Mouse (Mus musculus) forebrain, embryonic 14.5 days (tissue): Measurements from ENCODE around the gene Nxpe5. TPM values are rescaled to one million over a fixed set of nuclear protein-coding genes. Genes with fewer than 3 reads are reported as not detected.

ENCODE experiments used
- ATAC-seq: fragments of 200-750 bp; cut with Nextera tagmentation; 2 replicates; pipeline ENCODE4 v1.8.0; 2017; ENCODE audit warnings: mild to moderate bottlenecking, moderate library complexity
- DNase-seq: peaks from one replicate; pipeline ENCODE4 v3.0.0-alpha.2; 2015; ENCODE audit warnings: low spot score
- H3K27ac ChIP-seq: fragments of 300-500 bp; sonication (generic); 2 replicates; pipeline ENCODE4 v1.5.1; 2014; ENCODE audit warnings: low read depth, mild to moderate bottlenecking, control low read depth, low read length, moderate library complexity
- H3K27me3 ChIP-seq: fragments of 300-500 bp; sonication (generic); replicated peaks from 2 replicates; pipeline ENCODE4 v1.6.1; 2014; ENCODE audit warnings: low read length, control low read depth, mixed read lengths; ENCODE audit not compliant: control insufficient read depth, insufficient read depth
- H3K36me3 ChIP-seq: fragments of 300-500 bp; sonication (generic); 2 replicates; pipeline ENCODE4 v1.6.1; 2014; ENCODE audit warnings: low read length, control low read depth; ENCODE audit not compliant: control insufficient read depth, insufficient read depth
- H3K4me1 ChIP-seq: fragments of 300-500 bp; sonication (generic); 2 replicates; pipeline ENCODE4 v1.6.1; 2014; ENCODE audit warnings: antibody characterized with exemption, low read length, control low read depth; ENCODE audit not compliant: control insufficient read depth, insufficient read depth
- H3K4me2 ChIP-seq: fragments of 300-500 bp; sonication (generic); 2 replicates; pipeline ENCODE4 v1.6.1; 2014; ENCODE audit warnings: mild to moderate bottlenecking, control low read depth, low read length
- H3K4me3 ChIP-seq: fragments of 300-500 bp; sonication (generic); 2 replicates; pipeline ENCODE4 v1.5.1; 2014; ENCODE audit warnings: low read depth, low read length, control low read depth
- H3K9ac ChIP-seq: fragments of 300-500 bp; sonication (generic); 2 replicates; pipeline ENCODE4 v1.6.1; 2014; ENCODE audit warnings: mild to moderate bottlenecking, low read length, control low read depth, moderate library complexity
- H3K9me3 ChIP-seq: fragments of 300-500 bp; sonication (generic); replicated peaks from 2 replicates; pipeline ENCODE4 v1.6.1; 2016; ENCODE audit warnings: low read length, control low read depth, mixed read lengths; ENCODE audit not compliant: control insufficient read depth
- WGBS: fragments of 180-500 bp; shearing (Covaris S2); extraction: QIAGEN DNeasy Blood & Tissue Kit; methylation state at CpG from one replicate; pipeline ENCODE4 v1.1.7; 2014; 5-methylcytosine and 5-hydroxymethylcytosine counted together
- polyA plus RNA-seq: library from polyadenylated mRNA; unstranded; fragments of >200 nt; fragmentation: Nextera tagmentation; extraction: Ambion mirVana; gene quantifications from 2 replicates; pipeline ENCODE4 v1.2.1, GENCODE M21; 2014

Gene Nxpe5
- polyA plus RNA-seq, 1 experiment from 2014 or later, result not detected

- H3K4me2 ChIP-seq, result no peak overlapping the region
- DNase-seq (no peak), ATAC-seq (no peak)
- H3K4me1 ChIP-seq, result peaks cover 8% of the 10 kb centered on the region
- no peaks in the 10 kb centered on the region; the same call in 1 of the 2 replicates for H3K27me3 ChIP-seq
- H3K27ac ChIP-seq, result no peak overlapping the region
- H3K9ac ChIP-seq, result no peak overlapping the region
- 91% methylated on average over 4 of the region's 4 CpGs for WGBS
- peaks cover 39% of the 10 kb centered on the region for H3K36me3 ChIP-seq
- H3K9me3 ChIP-seq, result no peaks in the 10 kb centered on the region
- no peak overlapping the region for H3K4me3 ChIP-seq
Measured at GRCm38 (mm10) chr5:138257585-138257978, 31.9 kb downstream of the Nxpe5 start.

GRCm38 (mm10) chr5:138258078-138258477 is 32.4 kb downstream of the Nxpe5 start:
- WGBS, result 80% methylated on average over 3 of the region's 3 CpGs

GRCm38 (mm10) chr5:138258542-138258941 is 32.8 kb downstream of the Nxpe5 start:
- no peaks in the 10 kb centered on the region for H3K9me3 ChIP-seq
- H3K4me1 ChIP-seq, result peaks cover 13% of the 10 kb centered on the region
- H3K9ac ChIP-seq, result no peak overlapping the region
- ATAC-seq (no peak), DNase-seq (no peak)
- no peaks in the 10 kb centered on the region; the same call in 1 of the 2 replicates for H3K27me3 ChIP-seq
- WGBS, result 88% methylated on average over 6 of the region's 6 CpGs
- H3K27ac ChIP-seq, result no peak overlapping the region
- H3K36me3 ChIP-seq, result peaks cover 39% of the 10 kb centered on the region
- H3K4me3 ChIP-seq, result no peak overlapping the region
- no peak overlapping the region for H3K4me2 ChIP-seq

More at GRCm38 (mm10) chr5:138258078-138258477, 32.4 kb downstream of the Nxpe5 start:
- Histone ChIP-seq H3K27ac (no peak overlapping the region), H3K9me3 (no peaks in the 10 kb centered on the region), H3K4me1 (peaks cover 11% of the 10 kb centered on the region), H3K4me3 (no peak overlapping the region), H3K9ac (no peak overlapping the region), H3K27me3 (no peaks in the 10 kb centered on the region; the same call in 1 of the 2 replicates), H3K4me2 (no peak overlapping the region), H3K36me3 (peaks cover 39% of the 10 kb centered on the region)
- ATAC-seq, result no peak
- no peak for DNase-seq

- Histone ChIP-seq H3K27ac (no peak overlapping the region), H3K9ac (no peak overlapping the region), H3K27me3 (no peaks in the 10 kb centered on the region; the same call in 1 of the 2 replicates), H3K4me1 (peaks cover 13% of the 10 kb centered on the region), H3K4me3 (no peak overlapping the region), H3K36me3 (peaks cover 39% of the 10 kb centered on the region), H3K4me2 (no peak overlapping the region), H3K9me3 (no peaks in the 10 kb centered on the region)
- DNase-seq (no peak), ATAC-seq (no peak)
- WGBS, result 90% methylated on average over 7 of the region's 7 CpGs
Measured at GRCm38 (mm10) chr5:138258993-138259392, 33.3 kb downstream of the Nxpe5 start.

- H3K4me1 ChIP-seq, result peaks cover 10% of the 10 kb centered on the region
- H3K9me3 ChIP-seq, result no peaks in the 10 kb centered on the region
- no peak overlapping the region for H3K4me3 ChIP-seq
- no peak overlapping the region for H3K27ac ChIP-seq
- WGBS, result 86% methylated on average over 10 of the region's 10 CpGs
- H3K9ac ChIP-seq, result no peak overlapping the region
- peaks cover 39% of the 10 kb centered on the region for H3K36me3 ChIP-seq
- no peak overlapping the region for H3K4me2 ChIP-seq
- DNase-seq (no peak), ATAC-seq (no peak)
- H3K27me3 ChIP-seq, result no peaks in the 10 kb centered on the region
Measured at GRCm38 (mm10) chr5:138260051-138260450, 34.4 kb downstream of the Nxpe5 start.

- H3K27ac ChIP-seq, result no peak overlapping the region
- no peak overlapping the region for H3K9ac ChIP-seq
- H3K27me3 ChIP-seq, result no peaks in the 10 kb centered on the region
- ATAC-seq (no peak), DNase-seq (no peak)
- no peaks in the 10 kb centered on the region for H3K9me3 ChIP-seq
- 93% methylated on average over 11 of the region's 11 CpGs for WGBS
- peaks cover 39% of the 10 kb centered on the region for H3K36me3 ChIP-seq
- no peak overlapping the region for H3K4me2 ChIP-seq
- no peak overlapping the region for H3K4me3 ChIP-seq
- peaks cover 9% of the 10 kb centered on the region for H3K4me1 ChIP-seq
Measured at GRCm38 (mm10) chr5:138260834-138261233, 35.1 kb downstream of the Nxpe5 start.

- 86% methylated on average over 4 of the region's 4 CpGs for WGBS
- ATAC-seq (no peak), DNase-seq (no peak)
- Histone ChIP-seq H3K4me3 (no peak overlapping the region), H3K27ac (no peak overlapping the region), H3K9me3 (no peaks in the 10 kb centered on the region), H3K4me1 (peaks cover 5% of the 10 kb centered on the region), H3K36me3 (peaks cover 42% of the 10 kb centered on the region), H3K4me2 (no peak overlapping the region), H3K9ac (no peak overlapping the region), H3K27me3 (no peaks in the 10 kb centered on the region)
Measured at GRCm38 (mm10) chr5:138262001-138262400, 36.3 kb downstream of the Nxpe5 start.

GRCm38 (mm10) chr5:138262582-138263240 is 37.0 kb downstream of the Nxpe5 start:
- ATAC-seq, result no peak
- 69% methylated on average over 18 of the region's 18 CpGs for WGBS
- Histone ChIP-seq H3K27ac (no peak overlapping the region), H3K9ac (peak overlapping the region; percentile 95), H3K4me2 (peak overlapping the region; percentile 97), H3K4me1 (peaks cover 5% of the 10 kb centered on the region), H3K36me3 (peaks cover 42% of the 10 kb centered on the region), H3K9me3 (no peaks in the 10 kb centered on the region), H3K27me3 (no peaks in the 10 kb centered on the region), H3K4me3 (peak overlapping the region; percentile 90)
- DNase-seq, result no peak
